Mouse (Mus musculus): ENCODE results near the gene Gna12. TPM values are rescaled to one million over a fixed set of nuclear protein-coding genes. Genes with fewer than 3 reads are reported as not detected.

The Gna12 gene
- polyA plus RNA-seq, 1 experiment from 2014 or later = 77.1 TPM

DNA sequence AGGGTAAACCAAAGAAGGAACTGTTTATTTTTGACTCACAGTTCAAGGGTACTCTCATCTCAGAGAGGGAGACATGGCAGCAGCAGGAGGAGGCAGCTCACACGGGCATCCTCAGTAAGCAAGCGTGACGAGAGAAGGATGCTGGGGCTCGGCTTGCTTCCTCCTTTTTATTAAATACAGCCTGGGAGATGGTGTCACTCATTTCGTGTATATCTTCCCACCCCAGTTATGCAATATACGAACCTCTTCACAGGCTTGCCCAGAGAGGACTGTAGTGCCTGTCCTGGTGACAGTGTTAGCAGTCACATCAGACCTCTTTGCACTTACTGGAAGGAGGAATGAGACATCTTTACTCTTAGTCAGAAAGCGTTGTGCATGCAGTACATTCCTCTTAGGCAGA is 109.5 kb downstream of the Gna12 start:
- H3K36me3 ChIP-seq (ENCODE audit: insufficient read depth) = peaks cover 39% of the 10 kb centered on the region
- H3K9me3 ChIP-seq (ENCODE audit: low read depth, low read length) = no peaks in the 10 kb centered on the region
- ATAC-seq (ENCODE audit: insufficient read depth) (no peak), DNase-seq (no peak)
- no peak overlapping the region for H3K4me2 ChIP-seq
- H3K4me3 ChIP-seq (ENCODE audit: low read depth, low read length) = no peak overlapping the region
- H3K27ac ChIP-seq (ENCODE audit: low read depth) = no peak overlapping the region
- no peaks in the 10 kb centered on the region for H3K4me1 ChIP-seq (ENCODE audit: insufficient read depth)
- TF ChIP-seq CTCF (IDR thresholded peaks at IDR 0.05; ENCODE audit: low read depth) = no peak
- 69% methylated on average over 7 of the region's 7 CpGs for WGBS
- no peaks in the 10 kb centered on the region for H3K27me3 ChIP-seq (ENCODE audit: insufficient read depth, low read length)
- no peak overlapping the region for H3K9ac ChIP-seq

DNA sequence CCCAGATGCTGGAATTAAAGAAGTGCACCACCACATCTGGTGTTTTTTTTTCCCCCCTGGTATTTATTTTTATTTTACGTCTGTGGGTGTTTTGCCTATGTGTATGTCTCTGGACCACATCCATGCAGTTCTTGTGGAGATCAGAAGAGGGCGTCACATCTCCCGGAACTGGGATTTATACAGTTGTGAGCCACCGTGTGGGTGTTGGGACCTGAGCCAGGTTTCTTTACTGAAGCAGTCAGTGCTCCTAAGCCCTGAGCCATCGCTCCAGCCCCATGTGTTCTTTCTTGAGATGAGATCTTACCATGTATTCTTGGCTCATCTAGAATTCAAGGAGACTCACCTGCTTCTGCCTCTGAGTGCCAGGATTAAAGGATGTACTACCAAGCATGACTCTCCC is 119.2 kb downstream of the Gna12 start:
- no peaks in the 10 kb centered on the region for H3K9me3 ChIP-seq (ENCODE audit: low read depth, low read length)
- H3K4me2 ChIP-seq = no peak overlapping the region
- no peak overlapping the region for H3K9ac ChIP-seq
- H3K27ac ChIP-seq (ENCODE audit: low read depth) = no peak overlapping the region
- DNase-seq (no peak), ATAC-seq (ENCODE audit: insufficient read depth) (no peak)
- no peaks in the 10 kb centered on the region for H3K4me1 ChIP-seq (ENCODE audit: insufficient read depth)
- 74% methylated on average over 5 of the region's 5 CpGs for WGBS
- peaks cover 64% of the 10 kb centered on the region for H3K36me3 ChIP-seq (ENCODE audit: insufficient read depth)
- no peak overlapping the region for H3K4me3 ChIP-seq (ENCODE audit: low read depth, low read length)
- no peak for TF ChIP-seq CTCF (IDR thresholded peaks at IDR 0.05; ENCODE audit: low read depth)
- H3K27me3 ChIP-seq (ENCODE audit: insufficient read depth, low read length) = no peaks in the 10 kb centered on the region

- no peaks in the 10 kb centered on the region for H3K4me1 ChIP-seq (ENCODE audit: insufficient read depth)
- H3K27me3 ChIP-seq (ENCODE audit: insufficient read depth, low read length) = no peaks in the 10 kb centered on the region
- no peak overlapping the region for H3K27ac ChIP-seq (ENCODE audit: low read depth)
- no peaks in the 10 kb centered on the region for H3K9me3 ChIP-seq (ENCODE audit: low read depth, low read length)
- no peak for TF ChIP-seq CTCF (IDR thresholded peaks at IDR 0.05; ENCODE audit: low read depth)
- peaks cover 56% of the 10 kb centered on the region for H3K36me3 ChIP-seq (ENCODE audit: insufficient read depth)
- no peak overlapping the region for H3K4me3 ChIP-seq (ENCODE audit: low read depth, low read length)
- WGBS = 86% methylated on average over 6 of the region's 6 CpGs
- H3K4me2 ChIP-seq = no peak overlapping the region
- H3K9ac ChIP-seq = no peak overlapping the region
- ATAC-seq (ENCODE audit: insufficient read depth) (no peak), DNase-seq (no peak)
Observed at GRCm38 (mm10) chr5:140710315-140710714, 119.9 kb downstream of the Gna12 start.

Other genes starting within 250 kb of the Gna12 start
- 20.5 and 22.0 TPM in 2 replicates for gene Lfng, start 223.1 kb downstream of the Gna12 start, polyA plus RNA-seq (2014; fragmentation: Nextera tagmentation; extraction: Ambion mirVana)
- gene Ttyh3, start 181.4 kb downstream of the Gna12 start, polyA plus RNA-seq (2014; fragmentation: Nextera tagmentation; extraction: Ambion mirVana) = 56.4 and 61.6 TPM in 2 replicates
- 21.1 and 25.5 TPM in 2 replicates for gene Iqce, start 128.1 kb downstream of the Gna12 start, polyA plus RNA-seq (2014; fragmentation: Nextera tagmentation; extraction: Ambion mirVana)
- 19.8 and 21.2 TPM in 2 replicates for gene Brat1, start 125.4 kb downstream of the Gna12 start, polyA plus RNA-seq (2014; fragmentation: Nextera tagmentation; extraction: Ambion mirVana)
- 0.99 and 1.1 TPM in 2 replicates for gene Amz1, start 106.3 kb downstream of the Gna12 start, polyA plus RNA-seq (2014; fragmentation: Nextera tagmentation; extraction: Ambion mirVana)
- gene Card11, start 170.2 kb upstream of the Gna12 start, polyA plus RNA-seq (2014; fragmentation: Nextera tagmentation; extraction: Ambion mirVana) = 0.25 and 0.37 TPM in 2 replicates